Comparison of ENCODE assay signal across 9 mouse cellular contexts in the genomic region with DNA sequence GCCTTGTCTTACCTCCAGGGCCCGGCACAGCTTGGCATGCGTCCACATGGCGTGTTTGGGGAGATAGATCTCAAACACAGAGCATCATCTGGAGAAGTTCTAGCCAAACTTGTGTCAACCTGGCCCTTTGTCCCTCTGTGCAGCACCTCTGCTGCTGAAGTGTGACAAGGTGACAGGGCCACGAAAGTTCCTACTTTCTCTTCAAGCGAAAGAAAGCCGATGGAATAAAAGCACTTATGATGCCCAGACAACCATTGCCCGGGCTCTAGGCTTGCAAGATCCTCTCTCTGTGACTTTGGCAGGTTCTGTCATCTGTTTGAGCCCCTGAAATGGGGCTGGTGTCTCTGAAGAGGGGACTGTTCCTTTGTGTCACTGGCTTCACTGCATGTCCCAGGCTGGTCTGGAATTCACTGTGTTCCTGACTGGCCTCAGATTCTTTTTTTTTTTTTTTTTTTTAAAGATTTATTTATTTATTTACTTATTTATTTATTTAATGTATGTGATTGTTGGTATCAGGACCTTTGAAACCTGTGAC. TPM values are rescaled to one million over a fixed set of nuclear protein-coding genes. Genes with fewer than 3 reads are reported as not detected.
DNase-seq lines count a peak whose midpoint lies in the region; ATAC-seq lines count a peak whose summit lies in the region.
"Had no signal": no experiment of that assay in that cellular context is flagged by ENCODE, and none has a peak within 500 bp of the region (broad histone marks: within the 10 kb centered on the region; RNA-seq: fewer than 3 reads in every experiment).

No protein-coding gene starts in this region.

- no peak overlapping the region for H3K27ac ChIP-seq in heart, embryonic 15.5 days
- no peak overlapping the region for H3K27ac ChIP-seq in brown adipose tissue, adult 24 weeks (replicated peaks; ENCODE audit: low read depth, low read length)
- H3K27ac ChIP-seq in hindbrain, embryonic 13.5 days: no peak overlapping the region
- no peak overlapping the region for H3K27ac ChIP-seq in midbrain, embryonic 11.5 days (ENCODE audit: low read depth, low read length)

- ATAC-seq in heart, embryonic 15.5 days (replicated peaks; ENCODE audit: insufficient number of reproducible peaks, insufficient read depth, low FRiP score, low read depth): no peak
- peak; percentile 41; the same call in 1 of the 2 replicates for ATAC-seq in hindbrain, embryonic 13.5 days (ENCODE audit: low FRiP score)
- peak; percentile 14; the same call in 1 of the 2 replicates for ATAC-seq in midbrain, embryonic 11.5 days (ENCODE audit: low FRiP score)

- no peak overlapping the region for H3K9ac ChIP-seq in heart, embryonic 15.5 days
- no peak overlapping the region for H3K9ac ChIP-seq in hindbrain, embryonic 13.5 days
- H3K9ac ChIP-seq in midbrain, embryonic 11.5 days (ENCODE audit: low read length): no peak overlapping the region

- no peaks in the 10 kb centered on the region for H3K27me3 ChIP-seq in heart, embryonic 15.5 days
- 0 out of 2 replicates have a peak, but pooled peaks cover 4% of the 10 kb centered on the region for H3K27me3 ChIP-seq in hindbrain, embryonic 13.5 days
- no peaks in the 10 kb centered on the region; the same call in 1 of the 2 replicates for H3K27me3 ChIP-seq in midbrain, embryonic 11.5 days (ENCODE audit: control insufficient read depth, insufficient read depth, low read length)
- H3K27me3 ChIP-seq: CH12.LX had no signal

- H3K9me3 ChIP-seq in heart, embryonic 15.5 days (replicated peaks): no peaks in the 10 kb centered on the region
- H3K9me3 ChIP-seq in hindbrain, embryonic 13.5 days: no peaks in the 10 kb centered on the region
- H3K9me3 ChIP-seq in midbrain, embryonic 11.5 days (ENCODE audit: control insufficient read depth, low read length): no peaks in the 10 kb centered on the region

- H3K36me3 ChIP-seq in heart, embryonic 15.5 days: no peaks in the 10 kb centered on the region
- H3K36me3 ChIP-seq in hindbrain, embryonic 13.5 days: peaks cover 12% of the 10 kb centered on the region
- H3K36me3 ChIP-seq in midbrain, embryonic 11.5 days (ENCODE audit: control insufficient read depth, insufficient read depth, low read length): no peaks in the 10 kb centered on the region

- H3K4me3 ChIP-seq in heart, embryonic 15.5 days: peak overlapping the region; percentile 54
- H3K4me3 ChIP-seq in brown adipose tissue, adult 24 weeks (ENCODE audit: insufficient read depth, low read depth, low read length): peak overlapping the region; percentile 54; the same call in 1 of the 2 replicates
- peak overlapping the region; percentile 54 for H3K4me3 ChIP-seq in hindbrain, embryonic 13.5 days
- H3K4me3 ChIP-seq in midbrain, embryonic 11.5 days (ENCODE audit: low read depth, low read length): no peak overlapping the region

- no peaks in the 10 kb centered on the region for H3K4me1 ChIP-seq in heart, embryonic 15.5 days (replicated peaks)
- H3K4me1 ChIP-seq in brown adipose tissue, adult 24 weeks (ENCODE audit: control insufficient read depth, insufficient read depth, insufficient read length, low read length): no peaks in the 10 kb centered on the region; the same call in 1 of the 2 replicates
- peaks cover 9% of the 10 kb centered on the region for H3K4me1 ChIP-seq in hindbrain, embryonic 13.5 days (replicated peaks)
- no peaks in the 10 kb centered on the region for H3K4me1 ChIP-seq in midbrain, embryonic 11.5 days (ENCODE audit: control insufficient read depth, insufficient read depth, low read length)

- DNase-seq in heart, postnatal 4 days: no peak
- DNase-seq in midbrain, embryonic 11.5 days (ENCODE audit: low spot score, missing footprints): peak; percentile 80
- no peak for DNase-seq in Muller cell, postnatal 12 days (ENCODE audit: inconsistent ontology term)
- no peak for DNase-seq in spleen, postnatal 36 days (ENCODE audit: low spot score in 2 of 2)
- DNase-seq in layer of hippocampus, adult 9-11 months: no peak

- H3K4me2 ChIP-seq in heart, embryonic 15.5 days: peak overlapping the region; percentile 74
- peak overlapping the region; percentile 68 for H3K4me2 ChIP-seq in hindbrain, embryonic 13.5 days
- H3K4me2 ChIP-seq in midbrain, embryonic 11.5 days: peak overlapping the region; percentile 62

- 80% methylated on average over 7 of the region's 7 CpGs for WGBS in heart, embryonic 15.5 days
- WGBS in hindbrain, embryonic 13.5 days: 88% methylated on average over 7 of the region's 7 CpGs
- WGBS in midbrain, embryonic 11.5 days: 89% methylated on average over 7 of the region's 7 CpGs

RNA-seq across cellular contexts. Expression of a gene that starts 56.0 kb away (rescaled TPM):
- polyA plus RNA-seq in heart, embryonic 15.5 days (2015; fragmentation: Nextera tagmentation; extraction: Ambion mirVana): 28.6 and 30.4 TPM in 2 replicates
- 10 to 100 TPM; 18.2 to 19.0 TPM for total RNA-seq in heart, postnatal 4 days (2021)
- polyA plus RNA-seq in brown adipose tissue, adult 24 weeks (2012; ENCODE audit: insufficient read depth, insufficient read length, missing spikeins): 17.6 and 26.8 TPM in 2 replicates
- polyA plus RNA-seq in hindbrain, embryonic 13.5 days (2015; fragmentation: Nextera tagmentation; extraction: Ambion mirVana): 21.6 and 23.6 TPM in 2 replicates
- polyA plus RNA-seq in midbrain, embryonic 11.5 days (2014; fragmentation: Nextera tagmentation; extraction: Ambion mirVana): 7.0 and 9.2 TPM in 2 replicates
